Mouse (Mus musculus) left cerebral cortex, adult 18-20 months (tissue): Measurements from ENCODE around the gene Dgkh. TPM values are rescaled to one million over a fixed set of nuclear protein-coding genes. Genes with fewer than 3 reads are reported as not detected.

Experiments used
- total RNA-seq, 2 experiments: library from RNA; stranded (reverse); gene quantifications; 2 replicates each; pipeline ENCODE4 v1.2.3; 2021

Dgkh gene
- total RNA-seq, 2 experiments from 2014 or later, result 67.8 to 71.2 TPM

Other genes starting within 250 kb of the Dgkh start
- 100 to 1,000 TPM; 169 to 186 TPM for gene Akap11, start 196.0 kb downstream of the Dgkh start, total RNA-seq
- gene Vwa8, start 116.3 kb upstream of the Dgkh start, total RNA-seq, result 10 to 100 TPM; 33.7 to 36.3 TPM